Mouse (Mus musculus): ENCODE data around the gene Dcaf15.

DNA sequence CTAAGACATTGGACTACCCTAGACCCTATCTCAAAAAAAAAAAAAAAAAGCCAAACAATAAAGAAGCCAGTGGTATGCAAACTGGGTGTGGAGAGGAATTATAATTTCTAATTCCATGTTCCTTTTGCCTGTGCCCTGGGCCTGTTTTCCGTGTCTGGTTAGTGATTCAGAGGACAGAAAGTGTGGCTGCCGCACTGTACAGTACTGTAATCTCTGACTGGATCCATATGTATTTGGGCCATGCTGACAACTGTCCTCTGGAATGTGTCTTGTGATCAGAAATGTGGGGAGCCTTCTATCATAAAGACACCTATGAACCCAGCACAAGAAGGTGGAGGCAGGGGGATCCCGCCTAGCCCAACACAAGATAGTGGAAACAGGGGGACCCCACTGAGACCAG, 17.6 kb upstream of the Dcaf15 start:
- TF ChIP-seq CTCF (IDR thresholded peaks at IDR 0.05; ENCODE audit: low read depth) (no peak), EP300 (IDR thresholded peaks at IDR 0.05; ENCODE audit: low read depth) (no peak)
